Mouse (Mus musculus) lung, postnatal 0 days (tissue): ENCODE measurements around the gene Slc25a4.
"Not testable (repeated sequence)": the region's sequence is repeated elsewhere in the genome, so short reads cannot be mapped to it uniquely, and the experiment has no call there.

Experiments
- CTCF ChIP-seq: IDR thresholded peaks from 2 replicates; pipeline ENCODE4 v1.5.1; 2016; ENCODE audit warnings: antibody characterized with exemption, mild to moderate bottlenecking
- EP300 ChIP-seq: IDR thresholded peaks from 2 replicates; pipeline ENCODE4 v1.6.1; 2016; ENCODE audit warnings: antibody characterized with exemption, mild to moderate bottlenecking, control low read depth

DNA sequence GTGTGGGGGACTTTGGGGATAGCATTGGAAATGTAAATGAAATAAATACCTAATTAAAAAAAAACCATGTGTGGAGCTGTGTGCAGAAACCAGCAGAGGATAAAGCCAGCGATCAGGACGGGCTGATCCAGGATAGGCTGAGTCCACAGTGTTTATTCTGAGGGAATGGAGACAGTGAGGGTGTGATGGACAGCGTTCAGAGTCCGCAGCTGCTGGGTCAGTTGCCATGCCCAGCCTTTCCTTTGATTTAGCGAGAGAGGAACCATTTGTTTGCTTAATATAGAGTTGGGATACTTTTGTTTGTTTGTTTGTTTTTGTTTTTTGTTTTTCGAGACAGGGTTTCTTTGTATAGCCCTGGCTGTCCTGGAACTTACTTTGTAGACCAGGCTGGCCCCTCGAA is 20.9 kb upstream of the Slc25a4 start:
- not testable (repeated sequence) for TF ChIP-seq CTCF, EP300
